In the genomic region with DNA sequence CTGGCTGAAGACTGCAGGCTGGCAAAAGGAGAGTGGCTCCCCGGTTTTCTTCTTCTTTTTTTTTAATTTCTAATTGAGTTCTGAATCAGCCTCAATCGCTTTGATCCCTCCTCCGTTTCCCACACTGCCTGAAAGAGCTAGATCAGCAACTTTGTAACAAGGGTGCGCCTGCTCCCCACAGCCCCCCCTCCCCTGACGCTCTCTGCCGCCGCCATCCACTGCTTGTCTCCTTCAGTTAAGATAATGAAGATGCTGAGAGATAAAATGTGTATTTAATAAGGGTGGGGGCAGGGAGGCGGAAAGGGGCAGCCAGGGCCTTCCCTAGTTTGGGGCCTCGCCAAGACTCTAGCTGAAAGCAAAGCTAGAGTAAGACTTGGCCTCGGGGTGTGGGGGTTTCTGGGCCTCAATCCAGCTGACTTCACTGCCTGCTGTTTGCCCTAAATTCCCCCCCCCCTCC, we compare ENCODE assay signal across 8 mouse cellular contexts. TPM values are rescaled to one million over a fixed set of nuclear protein-coding genes. Genes with fewer than 3 reads are reported as not detected.
A peak's percentile ranks its signal among the peaks of the same experiment; 100 is the strongest.
DNase-seq lines count a peak whose midpoint lies in the region; ATAC-seq and TF ChIP-seq lines count a peak whose summit lies in the region.

No protein-coding gene starts in this region.

- no peak for DNase-seq in liver, embryonic 13.5 days
- no peak for DNase-seq in liver
- peak; percentile 88 for DNase-seq in brain, embryonic 14.5 days (ENCODE audit: low read depth)
- DNase-seq in heart, postnatal 4 days: peak; percentile 66
- no peak for DNase-seq in natural killer cell, adult 2 months (ENCODE audit: low spot score in 2 of 2)
- no peak for DNase-seq in thymus, postnatal 25 days

- H3K9ac ChIP-seq in liver, embryonic 13.5 days: peak overlapping the region; percentile 36; the same call in 1 of the 2 replicates
- H3K9ac ChIP-seq in limb, embryonic 13.5 days: peak overlapping the region; percentile 50; the same call in 1 of the 2 replicates
- H3K9ac ChIP-seq in neural tube, embryonic 14.5 days (replicated peaks; ENCODE audit: low read depth, low read length): no peak overlapping the region

- 25% methylated on average over 10 of the region's 10 CpGs for WGBS in liver, embryonic 13.5 days (ENCODE audit: insufficient replicate concordance)
- WGBS in limb, embryonic 13.5 days: 3% methylated on average over 10 of the region's 10 CpGs
- 5% methylated on average over 10 of the region's 10 CpGs for WGBS in neural tube, embryonic 14.5 days

- H3K4me3 ChIP-seq in liver, embryonic 13.5 days (replicated peaks): no peak overlapping the region
- peak overlapping the region; percentile 9; the same call in 1 of the 2 replicates for H3K4me3 ChIP-seq in limb, embryonic 13.5 days
- H3K4me3 ChIP-seq in neural tube, embryonic 14.5 days (ENCODE audit: low read depth, low read length): no peak overlapping the region

- peak overlapping the region; percentile 23; the same call in 1 of the 2 replicates for H3K27ac ChIP-seq in liver, embryonic 13.5 days
- peak overlapping the region; percentile 94 for H3K27ac ChIP-seq in limb, embryonic 13.5 days
- peak overlapping the region; percentile 57 for H3K27ac ChIP-seq in neural tube, embryonic 14.5 days (ENCODE audit: low read depth, low read length)

- peaks cover 72% of the 10 kb centered on the region for H3K4me1 ChIP-seq in liver, embryonic 13.5 days (replicated peaks)
- peaks cover 84% of the 10 kb centered on the region for H3K4me1 ChIP-seq in limb, embryonic 13.5 days
- H3K4me1 ChIP-seq in neural tube, embryonic 14.5 days (ENCODE audit: control insufficient read depth, insufficient read depth, low read length): peaks cover 53% of the 10 kb centered on the region

- H3K4me2 ChIP-seq in liver, embryonic 13.5 days: no peak overlapping the region
- peak overlapping the region; percentile 58 for H3K4me2 ChIP-seq in limb, embryonic 13.5 days (replicated peaks)
- H3K4me2 ChIP-seq in neural tube, embryonic 14.5 days (ENCODE audit: low read depth, low read length): peak overlapping the region; percentile 20

- TF ChIP-seq CTCF in brain, embryonic 14.5 days (IDR thresholded peaks at IDR 0.05; ENCODE audit: borderline replicate concordance, extremely low read depth, insufficient read depth, insufficient read length): no peak

- no peak for TF ChIP-seq POLR2A in brain, embryonic 14.5 days (IDR thresholded peaks at IDR 0.05; ENCODE audit: borderline replicate concordance, extremely low read depth, insufficient read depth, insufficient read length, poor library complexity, severe bottlenecking)

- peaks cover 44% of the 10 kb centered on the region for H3K36me3 ChIP-seq in liver, embryonic 13.5 days
- H3K36me3 ChIP-seq in limb, embryonic 13.5 days: peaks cover 6% of the 10 kb centered on the region
- no peaks in the 10 kb centered on the region for H3K36me3 ChIP-seq in neural tube, embryonic 14.5 days (ENCODE audit: control insufficient read depth, insufficient read depth, low read length)

- H3K27me3 ChIP-seq in liver, embryonic 13.5 days: peaks cover 31% of the 10 kb centered on the region
- H3K27me3 ChIP-seq in limb, embryonic 13.5 days: no peaks in the 10 kb centered on the region
- no peaks in the 10 kb centered on the region for H3K27me3 ChIP-seq in neural tube, embryonic 14.5 days (ENCODE audit: control insufficient read depth, insufficient read depth, low read length)

- H3K9me3 ChIP-seq in liver, embryonic 13.5 days (replicated peaks): no peaks in the 10 kb centered on the region
- H3K9me3 ChIP-seq in limb, embryonic 13.5 days: no peaks in the 10 kb centered on the region
- H3K9me3 ChIP-seq in neural tube, embryonic 14.5 days (ENCODE audit: control insufficient read depth, low read length): no peaks in the 10 kb centered on the region

- ATAC-seq in liver, embryonic 13.5 days (ENCODE audit: low read depth): no peak
- peak; percentile 21; the same call in 1 of the 2 replicates for ATAC-seq in limb, embryonic 13.5 days (ENCODE audit: low FRiP score, low read depth)
- ATAC-seq in neural tube, embryonic 14.5 days (ENCODE audit: low read depth): no peak

RNA-seq across cellular contexts. Expression of a gene that starts 2.3 kb away (rescaled TPM):
- 3.4 and 3.8 TPM in 2 replicates for polyA plus RNA-seq in liver, embryonic 13.5 days (2015; fragmentation: Nextera tagmentation; extraction: Ambion mirVana)
- polyA plus RNA-seq in brain, embryonic 14.5 days (2012; rRNA removed): 8.4 and 14.4 TPM in 2 replicates
- total RNA-seq in heart, postnatal 4 days (2021): 10 to 100 TPM; 34.6 to 38.1 TPM
- polyA plus RNA-seq in limb, embryonic 13.5 days (2015; fragmentation: Nextera tagmentation; extraction: Ambion mirVana): 46.5 and 49.8 TPM in 2 replicates
- 22.1 and 22.3 TPM in 2 replicates for polyA plus RNA-seq in neural tube, embryonic 14.5 days (2014; fragmentation: Nextera tagmentation; extraction: Ambion mirVana)

RNA-seq across cellular contexts. Expression of a gene that starts 17.7 kb away (rescaled TPM):
- polyA plus RNA-seq in liver, embryonic 13.5 days (2015; fragmentation: Nextera tagmentation; extraction: Ambion mirVana): 69.1 and 79.8 TPM in 2 replicates
- polyA plus RNA-seq in brain, embryonic 14.5 days (2012; rRNA removed): 4.5 and 6.2 TPM in 2 replicates
- total RNA-seq in heart, postnatal 4 days (2021): 10 to 100 TPM in 1 of 2 experiments, 1 to 10 TPM in 1; 9.8 to 10.2 TPM
- 31.4 and 32.3 TPM in 2 replicates for polyA plus RNA-seq in limb, embryonic 13.5 days (2015; fragmentation: Nextera tagmentation; extraction: Ambion mirVana)
- polyA plus RNA-seq in neural tube, embryonic 14.5 days (2014; fragmentation: Nextera tagmentation; extraction: Ambion mirVana): 2.1 and 2.8 TPM in 2 replicates

RNA-seq across cellular contexts. Expression of a gene that starts 57.5 kb away (rescaled TPM):
- polyA plus RNA-seq in liver, embryonic 13.5 days (2015; fragmentation: Nextera tagmentation; extraction: Ambion mirVana): not detected in 2 replicates
- polyA plus RNA-seq in brain, embryonic 14.5 days (2012; rRNA removed): 2.5 and 2.9 TPM in 2 replicates
- total RNA-seq in heart, postnatal 4 days (2021): 1 to 10 TPM; 2.0 to 2.5 TPM
- polyA plus RNA-seq in limb, embryonic 13.5 days (2015; fragmentation: Nextera tagmentation; extraction: Ambion mirVana): 0.41 and 0.78 TPM in 2 replicates
- 0.89 and 2.2 TPM in 2 replicates for polyA plus RNA-seq in neural tube, embryonic 14.5 days (2014; fragmentation: Nextera tagmentation; extraction: Ambion mirVana)

Comparison
In these comparisons a context has a peak if more than half of its experiments do, and no peak if none do; other contexts are left out.
1. DNase-seq: peak in brain, embryonic 14.5 days (single experiment) and heart, postnatal 4 days (single experiment); none in liver, embryonic 13.5 days (single experiment), liver (single experiment), natural killer cell, adult 2 months (0 of 2) and thymus, postnatal 25 days (single experiment).
2. H3K27ac ChIP-seq: peak in every context shown above with its lines; median percentile 94 in limb, embryonic 13.5 days; 57 in neural tube, embryonic 14.5 days; 23 in liver, embryonic 13.5 days.